Mouse (Mus musculus) T-helper 2 cell (primary cell): ENCODE data around the gene Flad1.

Experiments
- in situ Hi-C: fragments of 300-600 bp; cut with MboI, MseI; formaldehyde crosslinking; loops from one replicate; pipeline ENCODE4 v1.15.1; 2025; ENCODE audit warnings: high pct_unique_total_duplicates

The Flad1 gene

GRCm38 (mm10) chr3:89382033-89382882, 29.4 kb downstream of the Flad1 start:
- in situ Hi-C loops: no loop called here

GRCm38 (mm10) chr3:89381233-89381632, 30.4 kb downstream of the Flad1 start:
- in situ Hi-C loops: no loop called here

GRCm38 (mm10) chr3:89380711-89381110, 31.0 kb downstream of the Flad1 start:
- in situ Hi-C loops: no loop called here

GRCm38 (mm10) chr3:89380291-89380690, 31.4 kb downstream of the Flad1 start:
- in situ Hi-C loops: no loop called here

GRCm38 (mm10) chr3:89379388-89380131, 32.1 kb downstream of the Flad1 start:
- in situ Hi-C loops: no loop called here

- in situ Hi-C loops: no loop called here
Measured at GRCm38 (mm10) chr3:89378394-89379067, 33.1 kb downstream of the Flad1 start.

- in situ Hi-C loops: no loop called here
Measured at GRCm38 (mm10) chr3:89377831-89378230, 33.8 kb downstream of the Flad1 start.

- in situ Hi-C loops: no loop called here
Measured at GRCm38 (mm10) chr3:89373581-89374231, 38.0 kb downstream of the Flad1 start.

GRCm38 (mm10) chr3:89367338-89367737, 44.3 kb downstream of the Flad1 start:
- in situ Hi-C loops: no loop called here

- in situ Hi-C loops: no loop called here
Measured at GRCm38 (mm10) chr3:89365486-89366414, 45.9 kb downstream of the Flad1 start.

- in situ Hi-C loops: no loop called here
Measured at GRCm38 (mm10) chr3:89365153-89365485, 46.6 kb downstream of the Flad1 start, which contains the start of gene Dcst1. Gene Dcst1, minus strand, starts transcription at chr3:89365253.

GRCm38 (mm10) chr3:89364631-89365030, 47.0 kb downstream of the Flad1 start:
- in situ Hi-C loops: no loop called here

GRCm38 (mm10) chr3:89361675-89362074, 50.0 kb downstream of the Flad1 start, which contains the start of gene Dcst2:
Gene Dcst2, plus strand, starts transcription at chr3:89361975.
- in situ Hi-C loops: no loop called here

GRCm38 (mm10) chr3:89360237-89360636, 51.4 kb downstream of the Flad1 start:
- in situ Hi-C loops: no loop called here

- in situ Hi-C loops: loop anchor here (10.0 kb wide), 1 partner anchor 1145 kb away; the partner anchor contains the start of gene Chtop
Measured at GRCm38 (mm10) chr3:89359630-89360029, 52.0 kb downstream of the Flad1 start.

- in situ Hi-C loops: loop anchor here (10.0 kb wide), 1 partner anchor 1149 kb away; the partner anchor contains the start of gene Chtop
Measured at GRCm38 (mm10) chr3:89356029-89356428, 55.6 kb downstream of the Flad1 start.

- in situ Hi-C loops: loop anchor here (10.0 kb wide), 1 partner anchor 1149 kb away; the partner anchor contains the start of gene Chtop
Measured at GRCm38 (mm10) chr3:89355512-89355902, 56.2 kb downstream of the Flad1 start.

- in situ Hi-C loops: loop anchor here (10.0 kb wide), 1 partner anchor 1150 kb away; the partner anchor contains the start of gene Chtop
Measured at GRCm38 (mm10) chr3:89354816-89355511, 56.7 kb downstream of the Flad1 start.

GRCm38 (mm10) chr3:89351271-89351670, 60.4 kb downstream of the Flad1 start:
- in situ Hi-C loops: loop anchor here (10.0 kb wide), 1 partner anchor 1154 kb away; the partner anchor contains the start of gene Chtop
